Comparison of ENCODE assay signal across 46 mouse cellular contexts in the genomic region with DNA sequence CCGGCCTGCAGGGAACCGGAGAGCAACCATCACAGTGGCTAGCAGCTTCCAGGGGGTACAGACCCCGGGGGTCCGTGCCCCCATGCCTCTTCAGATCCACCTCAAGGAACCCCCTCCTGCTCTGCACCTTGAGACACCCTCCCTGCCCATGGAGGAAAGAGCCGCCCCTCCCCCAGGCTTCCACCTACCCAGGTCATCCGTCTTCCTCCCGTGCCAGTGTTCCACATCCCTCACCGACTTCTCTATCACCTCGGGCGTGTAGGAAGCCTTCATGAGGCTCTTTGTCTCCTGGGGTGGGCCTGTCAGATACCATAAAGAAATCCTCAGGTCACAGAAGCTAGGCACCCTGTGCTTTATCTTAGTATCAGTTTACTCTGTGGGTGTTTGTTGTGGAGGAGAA. TPM values are rescaled to one million over a fixed set of nuclear protein-coding genes. Genes with fewer than 3 reads are reported as not detected.
"Had no signal": no experiment of that assay in that cellular context is flagged by ENCODE, and none has a peak within 500 bp of the region (broad histone marks: within the 10 kb centered on the region; RNA-seq: fewer than 3 reads in every experiment).

No protein-coding gene starts in this region.

- H3K4me2 ChIP-seq: limb, embryonic 12.5 days; limb, embryonic 13.5 days; limb, embryonic 15.5 days; liver, embryonic 11.5 days; liver, embryonic 12.5 days; liver, embryonic 13.5 days; liver, embryonic 15.5 days; lung, embryonic 14.5 days; lung, embryonic 15.5 days; midbrain, embryonic 11.5 days; midbrain, embryonic 12.5 days; midbrain, embryonic 13.5 days; midbrain, embryonic 15.5 days had no signal

- H3K9ac ChIP-seq: limb, embryonic 12.5 days; limb, embryonic 13.5 days; limb, embryonic 15.5 days; liver, embryonic 12.5 days; liver, embryonic 13.5 days; liver, embryonic 14.5 days; liver, embryonic 15.5 days; liver, postnatal 0 days; lung, embryonic 14.5 days; lung, embryonic 15.5 days; midbrain, embryonic 12.5 days; midbrain, embryonic 13.5 days; midbrain, embryonic 15.5 days had no signal

- H3K9me3 ChIP-seq: limb, embryonic 10.5 days; limb, embryonic 12.5 days; limb, embryonic 15.5 days; liver, embryonic 12.5 days; liver, embryonic 13.5 days; liver, embryonic 15.5 days; lung, embryonic 15.5 days; midbrain, embryonic 12.5 days; midbrain, embryonic 13.5 days; midbrain, embryonic 15.5 days had no signal

- H3K27me3 ChIP-seq: limb, embryonic 12.5 days; limb, embryonic 13.5 days; limb, embryonic 15.5 days; liver, embryonic 13.5 days; liver, embryonic 15.5 days; lung, embryonic 15.5 days; midbrain, embryonic 12.5 days; midbrain, embryonic 13.5 days; midbrain, embryonic 15.5 days had no signal

- ATAC-seq: liver, embryonic 12.5 days; liver, postnatal 0 days; lung, postnatal 0 days; midbrain, embryonic 13.5 days; midbrain, embryonic 15.5 days; midbrain, embryonic 16.5 days had no signal

- H3K4me3 ChIP-seq: left cerebral cortex, adult 2 months; limb, embryonic 10.5 days; limb, embryonic 12.5 days; limb, embryonic 13.5 days; limb, embryonic 15.5 days; liver, embryonic 12.5 days; liver, embryonic 13.5 days; liver, embryonic 15.5 days; lung, embryonic 15.5 days; megakaryocyte, embryonic 14.5 days; midbrain, embryonic 10.5 days; midbrain, embryonic 12.5 days; midbrain, embryonic 13.5 days; midbrain, embryonic 15.5 days; myocyte had no signal

- H3K27ac ChIP-seq: left cerebral cortex, adult 2 months; limb, embryonic 10.5 days; limb, embryonic 12.5 days; limb, embryonic 13.5 days; limb, embryonic 15.5 days; liver, embryonic 12.5 days; liver, embryonic 13.5 days; liver, embryonic 14.5 days; liver, embryonic 15.5 days; lung, embryonic 15.5 days; macrophage; midbrain, embryonic 10.5 days; midbrain, embryonic 12.5 days; midbrain, embryonic 13.5 days; midbrain, embryonic 15.5 days had no signal

- DNase-seq: left cerebral cortex, postnatal 4 days; liver; liver, embryonic 13.5 days; liver, postnatal 0 days; lung, adult 18-20 months; lung, adult 2 months; lung, embryonic 14.5 days; lung, postnatal 10 days; lung, postnatal 14 days; lung, postnatal 36 days; lung, postnatal 4 days; midbrain, embryonic 14.5 days had no signal

- H3K36me3 ChIP-seq: limb, embryonic 10.5 days; limb, embryonic 12.5 days; limb, embryonic 13.5 days; limb, embryonic 15.5 days; liver, embryonic 12.5 days; liver, embryonic 13.5 days; liver, embryonic 15.5 days; lung, embryonic 15.5 days; midbrain, embryonic 10.5 days; midbrain, embryonic 12.5 days; midbrain, embryonic 13.5 days; midbrain, embryonic 15.5 days had no signal

- H3K4me1 ChIP-seq: limb, embryonic 10.5 days; limb, embryonic 12.5 days; limb, embryonic 13.5 days; limb, embryonic 15.5 days; liver, embryonic 12.5 days; megakaryocyte, embryonic 14.5 days; midbrain, embryonic 12.5 days had no signal

RNA-seq across cellular contexts. Expression of a gene that starts 17.2 kb away (rescaled TPM):
- total RNA-seq: left cerebral cortex, adult 2 months; left cerebral cortex, adult 8-10 months; left cerebral cortex, postnatal 14 days; left cerebral cortex, postnatal 25 days; left cerebral cortex, postnatal 36 days; left cerebral cortex, postnatal 4 days; liver, adult 2 months; megakaryocyte progenitor cell, adult 5-6 weeks; megakaryocyte, adult 5-6 weeks; megakaryocyte-erythroid progenitor cell, adult 5-6 weeks; midbrain, postnatal 0 days; monocyte, adult 5-6 weeks had no signal
- polyA plus RNA-seq: limb, embryonic 10.5 days; limb, embryonic 11.5 days; limb, embryonic 12.5 days; limb, embryonic 13.5 days; limb, embryonic 14.5 days; limb, embryonic 15.5 days; liver, adult 2 months; liver, embryonic 11.5 days; liver, embryonic 12.5 days; liver, embryonic 13.5 days; liver, embryonic 15.5 days; liver, embryonic 16.5 days; liver, postnatal 0 days; lung, adult 2 months; lung, embryonic 14.5 days; lung, embryonic 15.5 days; lung, embryonic 16.5 days; lung, postnatal 0 days; macrophage; midbrain, embryonic 10.5 days; midbrain, embryonic 11.5 days; midbrain, embryonic 12.5 days; midbrain, embryonic 13.5 days; midbrain, embryonic 14.5 days; midbrain, embryonic 15.5 days; midbrain, embryonic 16.5 days; myocyte had no signal

RNA-seq across cellular contexts. Expression of a gene that starts 49.8 kb away (rescaled TPM):
- total RNA-seq: megakaryocyte-erythroid progenitor cell, adult 5-6 weeks had no signal
